In the genomic region with DNA sequence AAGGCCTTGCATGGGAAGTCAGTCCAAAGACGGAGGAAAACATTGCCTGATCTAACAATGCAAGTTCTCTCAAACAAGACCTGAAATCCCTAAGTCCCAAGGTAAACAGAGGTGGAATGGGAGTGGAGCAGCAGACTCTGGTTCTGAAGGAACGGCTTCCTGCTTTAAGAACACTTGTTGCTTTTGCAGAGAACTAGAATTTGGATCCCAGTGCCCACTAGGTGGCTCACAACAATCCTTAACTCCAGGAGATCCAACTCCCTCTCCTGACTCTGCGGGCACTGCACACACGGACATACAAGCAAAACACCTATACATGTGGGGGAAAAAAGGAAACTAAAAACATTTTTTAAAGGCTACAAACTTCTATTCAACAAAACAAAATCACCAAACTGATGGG, we compare ENCODE assay signal across 14 mouse cellular contexts. TPM values are rescaled to one million over a fixed set of nuclear protein-coding genes. Genes with fewer than 3 reads are reported as not detected.
DNase-seq lines count a peak whose midpoint lies in the region; ATAC-seq and TF ChIP-seq lines count a peak whose summit lies in the region.
"Had no signal": no experiment of that assay in that cellular context is flagged by ENCODE, and none has a peak within 500 bp of the region (broad histone marks: within the 10 kb centered on the region; RNA-seq: fewer than 3 reads in every experiment).

No protein-coding gene starts in this region.

- WGBS in kidney, embryonic 14.5 days: 41% methylated on average over 4 of the region's 4 CpGs
- WGBS in stomach, postnatal 0 days: 26% methylated on average over 4 of the region's 4 CpGs

- H3K4me2 ChIP-seq in kidney, embryonic 14.5 days (replicated peaks; ENCODE audit: low read depth, low read length): no peak overlapping the region
- H3K4me2 ChIP-seq in stomach, postnatal 0 days (replicated peaks; ENCODE audit: low read depth): no peak overlapping the region
- H3K4me2 ChIP-seq: embryonic facial prominence, embryonic 12.5 days had no signal

- no peak overlapping the region for H3K27ac ChIP-seq in kidney, embryonic 14.5 days (ENCODE audit: low read depth, low read length)
- H3K27ac ChIP-seq in stomach, postnatal 0 days (replicated peaks): no peak overlapping the region
- H3K27ac ChIP-seq: embryonic facial prominence, embryonic 12.5 days had no signal

- H3K27me3 ChIP-seq in kidney, embryonic 14.5 days (ENCODE audit: control insufficient read depth, insufficient read depth, low read length): no peaks in the 10 kb centered on the region
- H3K27me3 ChIP-seq in stomach, postnatal 0 days (ENCODE audit: control insufficient read depth, insufficient read depth, low read length): no peaks in the 10 kb centered on the region
- H3K27me3 ChIP-seq: embryonic facial prominence, embryonic 12.5 days had no signal

- peak; percentile 13 for DNase-seq in kidney, adult 18-20 months
- DNase-seq in right cerebral cortex, adult 18-20 months: peak; percentile 39
- DNase-seq in right cerebral cortex, postnatal 14 days: no peak
- peak; percentile 59 for DNase-seq in brain, adult 2 months (ENCODE audit: low read depth, low spot score)
- DNase-seq in stomach, postnatal 0 days (ENCODE audit: low spot score): peak; percentile 52
- DNase-seq: spleen, adult 18-20 months; thymus, postnatal 25 days had no signal

- no peak overlapping the region for H3K4me3 ChIP-seq in kidney, embryonic 14.5 days (ENCODE audit: low read length)
- no peak overlapping the region for H3K4me3 ChIP-seq in stomach, postnatal 0 days (ENCODE audit: low read depth, low read length)
- H3K4me3 ChIP-seq: embryonic facial prominence, embryonic 12.5 days had no signal

- no peak overlapping the region for H3K9ac ChIP-seq in kidney, embryonic 14.5 days (ENCODE audit: low read depth, low read length)
- no peak overlapping the region for H3K9ac ChIP-seq in stomach, postnatal 0 days (ENCODE audit: low read length)
- H3K9ac ChIP-seq: embryonic facial prominence, embryonic 12.5 days had no signal

- no peak for ATAC-seq in kidney, embryonic 14.5 days (ENCODE audit: low FRiP score, low TSS enrichment)
- ATAC-seq in stomach, postnatal 0 days (ENCODE audit: low FRiP score, low TSS enrichment): no peak
- no peak for ATAC-seq in erythroid progenitor cell, adult 5-6 weeks (replicated peaks; ENCODE audit: low FRiP score, poor library complexity, severe bottlenecking)

- peaks cover 3% of the 10 kb centered on the region; the same call in 1 of the 2 replicates for H3K4me1 ChIP-seq in kidney, embryonic 14.5 days (ENCODE audit: control insufficient read depth, insufficient read depth, low read length)
- H3K4me1 ChIP-seq in stomach, postnatal 0 days (replicated peaks; ENCODE audit: control insufficient read depth, insufficient read depth): no peaks in the 10 kb centered on the region

- no peaks in the 10 kb centered on the region for H3K36me3 ChIP-seq in kidney, embryonic 14.5 days (ENCODE audit: control insufficient read depth, insufficient read depth, low read length)
- H3K36me3 ChIP-seq in stomach, postnatal 0 days (ENCODE audit: control insufficient read depth, insufficient read depth, low read length): no peaks in the 10 kb centered on the region
- H3K36me3 ChIP-seq: embryonic facial prominence, embryonic 12.5 days had no signal

- TF ChIP-seq EP300 in stomach, postnatal 0 days (optimal IDR thresholded peaks at IDR 0.05): no peak

- H3K9me3 ChIP-seq in kidney, embryonic 14.5 days (ENCODE audit: control insufficient read depth, low read length): no peaks in the 10 kb centered on the region
- H3K9me3 ChIP-seq in stomach, postnatal 0 days (ENCODE audit: control insufficient read depth, low read length): no peaks in the 10 kb centered on the region
- H3K9me3 ChIP-seq: embryonic facial prominence, embryonic 12.5 days had no signal

- peak; percentile 66 for TF ChIP-seq CTCF in stomach, postnatal 0 days (IDR thresholded peaks at IDR 0.05; ENCODE audit: low read depth)

RNA-seq across cellular contexts. Expression of gene Svs1, which starts 16.7 kb away (rescaled TPM):
- polyA plus RNA-seq in kidney, embryonic 14.5 days (2014; fragmentation: Nextera tagmentation; extraction: Ambion mirVana): not detected in 2 replicates
- polyA plus RNA-seq in stomach, postnatal 0 days (2015; fragmentation: Nextera tagmentation; extraction: Ambion mirVana): not detected in 2 replicates
- not detected in 2 replicates for total RNA-seq in erythroid progenitor cell, adult 5-6 weeks (2015; ENCODE audit: low replicate concordance)
- total RNA-seq in erythroid progenitor cell, adult 5-6 weeks (2017; ENCODE audit: low replicate concordance): not detected in 2 replicates
- total RNA-seq: gastrocnemius, adult 8-10 months; heart, postnatal 25 days had no signal
- polyA plus RNA-seq: embryonic facial prominence, embryonic 12.5 days; limb, embryonic 14.5 days; neural tube, embryonic 14.5 days had no signal

RNA-seq across cellular contexts. Expression of gene Doxl2, which starts 28.6 kb away (rescaled TPM):
- not detected in 2 replicates for polyA plus RNA-seq in kidney, embryonic 14.5 days (2014; fragmentation: Nextera tagmentation; extraction: Ambion mirVana)
- not detected in 2 replicates for polyA plus RNA-seq in stomach, postnatal 0 days (2015; fragmentation: Nextera tagmentation; extraction: Ambion mirVana)
- total RNA-seq in erythroid progenitor cell, adult 5-6 weeks (2015; ENCODE audit: low replicate concordance): not detected in 2 replicates
- not detected in 2 replicates for total RNA-seq in erythroid progenitor cell, adult 5-6 weeks (2017; ENCODE audit: low replicate concordance)
- total RNA-seq: gastrocnemius, adult 8-10 months; heart, postnatal 25 days had no signal
- polyA plus RNA-seq: embryonic facial prominence, embryonic 12.5 days; limb, embryonic 14.5 days; neural tube, embryonic 14.5 days had no signal

RNA-seq across cellular contexts. Expression of gene Gpnmb, which starts 33.0 kb away (rescaled TPM):
- 0.17 and 0.28 TPM in 2 replicates for polyA plus RNA-seq in kidney, embryonic 14.5 days (2014; fragmentation: Nextera tagmentation; extraction: Ambion mirVana)
- 2.1 and 3.9 TPM in 2 replicates for polyA plus RNA-seq in stomach, postnatal 0 days (2015; fragmentation: Nextera tagmentation; extraction: Ambion mirVana)
- total RNA-seq in erythroid progenitor cell, adult 5-6 weeks (2015; ENCODE audit: low replicate concordance): 13.7 TPM in 1 of 2 replicates, not detected in the other
- 0.13 TPM in 1 of 2 replicates, not detected in the other for total RNA-seq in erythroid progenitor cell, adult 5-6 weeks (2017; ENCODE audit: low replicate concordance)
